Mouse (Mus musculus): Measurements from ENCODE around the gene Grem1.

Grem1 gene

DNA sequence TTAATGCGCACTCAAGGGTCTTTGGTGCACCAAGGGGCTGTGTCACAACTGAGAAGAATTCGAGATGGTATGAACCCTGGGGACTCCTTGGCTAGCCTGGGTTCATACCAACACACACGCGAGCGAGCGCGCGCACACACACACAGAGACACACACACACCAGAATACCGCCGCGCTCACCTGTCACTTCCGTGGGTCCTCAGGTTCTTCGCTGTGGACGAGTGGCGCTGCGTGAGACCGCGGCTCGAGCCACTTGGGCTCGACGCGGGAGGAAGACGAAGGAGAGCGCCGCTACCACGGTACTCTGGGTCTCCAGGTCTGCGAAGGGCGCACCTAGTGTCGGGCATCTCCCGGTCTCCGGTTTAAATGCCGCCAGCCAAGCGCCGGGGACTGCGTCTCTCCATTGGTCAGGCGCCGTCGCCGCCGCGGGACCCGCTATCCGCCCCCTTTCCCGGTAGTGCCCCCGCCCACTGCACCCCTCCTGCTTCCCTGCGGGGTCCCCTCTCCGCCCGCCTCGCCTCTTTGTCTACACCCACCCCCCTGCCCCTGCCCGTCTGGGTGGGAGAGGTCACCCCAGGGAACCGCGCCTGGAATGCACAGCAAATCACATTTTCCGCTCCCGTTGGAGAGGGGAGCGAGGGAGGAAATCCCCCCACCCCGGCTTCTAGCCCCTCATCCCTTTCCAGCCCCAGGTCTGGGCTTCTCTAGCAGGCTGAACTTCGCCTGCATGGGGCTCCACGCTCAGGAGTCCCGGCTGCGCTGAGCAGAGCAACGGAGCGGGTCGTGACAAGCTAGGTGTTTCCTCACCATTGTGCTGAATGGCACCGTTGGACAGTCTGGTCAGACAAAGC is at the start of gene Grem1:
Grem1 (minus strand) TSS at position 336 of the 851 bp plus-strand sequence.
- in situ Hi-C loops (cut with MboI; ENCODE audit: unreplicated experiment in 2 of 2): no loop called here

DNA sequence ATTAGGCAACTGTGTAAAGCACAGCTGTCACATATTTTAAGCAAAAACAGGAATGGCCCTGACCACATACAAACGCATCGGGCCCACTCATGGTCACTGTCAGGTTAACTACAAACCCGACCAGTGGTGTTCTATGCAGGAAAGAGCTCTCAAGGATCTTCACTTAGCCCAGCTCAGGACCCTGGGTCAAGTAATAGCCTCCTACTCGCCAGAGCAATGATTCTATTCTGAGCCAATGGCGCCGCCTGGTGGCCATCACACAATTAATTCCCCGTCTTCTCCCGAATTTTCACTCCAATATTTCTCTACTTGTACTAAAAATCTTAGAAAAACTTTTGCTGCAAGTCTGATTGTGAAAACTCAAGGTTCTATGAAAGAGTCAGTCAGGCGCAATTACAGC is 49.2 kb upstream of the Grem1 start:
- in situ Hi-C loops (cut with MboI; ENCODE audit: unreplicated experiment in 2 of 2): loop anchor here in 1 of 2 experiments (25.0 kb wide), 1 partner anchor 1020 kb away; no protein-coding TSS in a partner anchor

DNA sequence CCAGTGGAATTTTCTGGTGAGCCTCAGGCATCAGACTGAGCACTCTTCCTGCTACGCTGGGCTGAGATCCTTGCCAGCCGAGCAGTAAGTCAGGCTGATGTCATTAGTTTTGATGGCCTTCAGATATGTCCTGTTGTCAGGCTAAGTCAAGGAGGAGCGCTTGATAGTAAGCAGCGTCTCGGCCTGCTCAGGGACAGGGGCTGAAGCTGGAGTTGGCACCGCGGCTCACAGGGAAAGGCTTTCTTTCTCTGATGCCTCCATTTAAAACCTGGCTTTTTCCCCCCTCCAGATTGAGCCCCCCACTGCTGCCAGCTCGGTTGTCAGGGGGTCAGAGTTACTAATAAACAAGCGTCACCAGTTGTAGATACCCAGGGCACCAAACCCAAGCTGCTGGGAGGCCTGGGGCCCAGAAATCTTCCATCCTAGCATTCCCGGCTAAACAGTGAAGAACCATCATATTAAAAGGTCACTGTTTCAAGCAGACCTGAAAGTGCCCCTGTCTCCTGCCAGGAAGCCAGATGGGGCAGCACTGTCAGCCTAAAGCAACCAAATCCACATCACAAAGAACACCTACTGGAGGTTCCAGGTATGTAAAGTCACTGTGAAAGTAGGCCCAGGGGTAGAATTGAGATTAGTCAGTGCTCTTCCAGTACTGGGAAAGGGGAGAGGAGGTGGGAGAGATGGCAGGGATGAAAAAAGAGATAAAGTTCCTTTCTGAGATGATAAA is 48.6 kb upstream of the Grem1 start:
- in situ Hi-C loops (cut with MboI; ENCODE audit: unreplicated experiment in 2 of 2): loop anchor here in 1 of 2 experiments (25.0 kb wide), 1 partner anchor 1020 kb away; no protein-coding TSS in a partner anchor

DNA sequence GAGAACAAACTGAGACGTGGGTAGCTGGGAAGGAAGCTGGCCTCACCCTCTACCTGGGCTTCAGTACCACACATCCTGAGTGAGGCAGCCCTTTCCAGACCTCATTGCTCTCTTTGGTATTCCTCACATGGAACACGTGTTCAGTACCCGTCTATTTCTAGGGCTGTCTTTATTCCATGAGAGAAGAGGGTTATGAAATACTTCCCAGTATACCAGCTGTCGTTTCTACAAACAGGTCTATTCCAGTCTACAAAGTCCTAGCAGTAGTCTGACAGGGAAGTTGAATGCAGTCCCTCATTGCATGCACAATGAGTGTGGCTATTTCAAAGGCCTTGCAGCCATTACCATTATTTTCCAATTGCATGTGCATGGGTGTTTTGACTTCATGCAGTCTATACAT is 47.3 kb upstream of the Grem1 start:
- in situ Hi-C loops (cut with MboI; ENCODE audit: unreplicated experiment in 2 of 2): loop anchor here in 1 of 2 experiments (25.0 kb wide), 1 partner anchor 1018 kb away; no protein-coding TSS in a partner anchor

DNA sequence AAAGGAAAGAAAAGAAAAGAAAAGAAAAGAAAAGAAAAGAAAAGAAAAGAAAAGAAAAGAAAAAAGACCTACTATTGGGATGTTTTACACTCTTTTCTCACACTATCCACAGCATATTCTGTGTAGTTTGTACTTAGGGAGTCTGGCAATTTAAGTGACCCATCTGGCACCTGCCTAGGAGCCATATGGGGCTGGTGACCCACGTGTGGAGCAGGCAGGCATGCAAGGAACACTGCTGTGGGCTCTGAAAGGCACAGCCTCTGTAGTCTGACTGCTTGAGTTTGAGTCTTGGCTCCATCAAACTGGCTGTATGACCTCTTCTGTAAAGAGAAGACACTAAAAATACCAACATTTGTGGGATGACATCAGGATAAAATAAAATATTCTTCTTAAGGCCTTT is 45.3 kb upstream of the Grem1 start:
- in situ Hi-C loops (cut with MboI; ENCODE audit: unreplicated experiment in 2 of 2): loop anchor here in 1 of 2 experiments (25.0 kb wide), 1 partner anchor 1016 kb away; no protein-coding TSS in a partner anchor

DNA sequence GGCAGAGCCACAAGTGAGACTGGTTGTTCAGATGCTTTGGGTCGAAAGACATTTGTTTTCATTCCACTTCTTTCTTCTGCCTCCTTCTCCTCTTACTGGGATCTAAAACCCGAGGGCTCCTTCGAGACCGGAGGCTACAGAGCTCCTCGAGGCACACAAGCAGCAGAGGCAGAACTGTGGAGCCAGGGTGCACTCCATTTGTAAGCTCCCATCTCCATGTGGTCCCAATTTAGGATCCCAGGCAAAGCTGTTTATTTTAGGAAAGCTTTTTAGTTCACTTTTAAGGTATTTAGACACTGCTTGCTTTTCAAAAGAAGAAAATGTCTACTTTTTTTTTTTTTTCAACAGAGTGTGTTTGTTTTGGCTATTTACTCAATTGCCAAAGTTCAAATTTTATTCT is 42.4 kb upstream of the Grem1 start:
- in situ Hi-C loops (cut with MboI; ENCODE audit: unreplicated experiment in 2 of 2): loop anchor here in 1 of 2 experiments (25.0 kb wide), 1 partner anchor 1014 kb away; no protein-coding TSS in a partner anchor

DNA sequence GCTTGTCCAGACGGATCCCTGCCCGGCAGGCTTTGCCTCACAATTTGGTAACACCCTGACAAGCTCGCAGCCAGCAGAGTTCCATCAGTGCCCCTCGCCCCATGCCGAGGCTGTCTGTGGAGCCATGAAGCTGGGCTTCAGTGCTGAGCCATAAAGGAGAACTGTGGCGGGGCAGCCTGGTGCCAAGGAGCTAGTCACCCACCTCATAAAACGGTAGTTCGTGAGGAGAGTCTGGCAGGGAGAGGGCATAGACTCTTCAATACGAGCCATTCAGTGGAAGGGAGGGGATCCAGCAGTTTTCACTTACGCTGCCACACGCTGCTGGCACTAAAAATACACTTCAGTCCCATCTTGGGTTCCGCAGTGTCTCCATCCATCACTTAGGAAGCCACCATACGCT is 40.2 kb upstream of the Grem1 start:
- in situ Hi-C loops (cut with MboI; ENCODE audit: unreplicated experiment in 2 of 2): no loop called here

DNA sequence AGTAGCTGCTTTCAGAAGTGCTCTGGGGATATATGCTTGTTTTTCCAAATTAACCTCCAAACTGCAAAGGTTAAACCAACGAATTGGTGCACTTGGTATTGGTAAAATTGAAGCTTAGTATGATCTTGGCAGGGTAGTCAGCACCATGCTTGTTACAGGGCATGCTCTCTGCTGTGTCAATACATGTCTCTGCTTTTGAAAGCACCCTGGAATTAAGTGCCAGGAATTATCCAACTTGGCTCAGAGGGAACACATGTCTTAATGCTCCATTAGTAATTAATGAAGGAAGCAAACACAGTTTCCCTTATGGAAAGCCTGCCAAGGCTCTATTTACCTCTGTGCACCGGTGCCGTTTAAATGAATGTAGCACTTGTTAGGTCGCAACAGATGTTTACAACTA is 36.7 kb upstream of the Grem1 start:
- in situ Hi-C loops (cut with MboI; ENCODE audit: unreplicated experiment in 2 of 2): no loop called here

DNA sequence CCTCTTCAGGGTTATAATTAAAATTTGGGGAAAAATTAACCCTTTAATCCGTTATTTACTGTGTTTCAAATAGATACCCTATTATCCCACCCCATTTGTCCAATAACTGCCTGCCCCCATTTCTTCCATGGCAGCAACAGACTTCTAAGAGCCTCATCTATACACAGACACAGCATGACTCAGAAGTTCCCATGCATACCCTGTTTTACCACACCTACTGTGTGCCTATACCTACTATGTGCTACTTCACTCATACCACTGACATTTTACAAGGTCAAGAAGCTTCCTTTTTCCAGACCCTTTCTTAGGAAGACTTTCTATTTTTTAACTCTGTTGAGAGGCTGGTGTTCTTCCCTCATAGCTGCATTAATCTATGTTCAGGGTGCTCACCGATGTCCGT is 35.1 kb upstream of the Grem1 start:
- in situ Hi-C loops (cut with MboI; ENCODE audit: unreplicated experiment in 2 of 2): no loop called here

DNA sequence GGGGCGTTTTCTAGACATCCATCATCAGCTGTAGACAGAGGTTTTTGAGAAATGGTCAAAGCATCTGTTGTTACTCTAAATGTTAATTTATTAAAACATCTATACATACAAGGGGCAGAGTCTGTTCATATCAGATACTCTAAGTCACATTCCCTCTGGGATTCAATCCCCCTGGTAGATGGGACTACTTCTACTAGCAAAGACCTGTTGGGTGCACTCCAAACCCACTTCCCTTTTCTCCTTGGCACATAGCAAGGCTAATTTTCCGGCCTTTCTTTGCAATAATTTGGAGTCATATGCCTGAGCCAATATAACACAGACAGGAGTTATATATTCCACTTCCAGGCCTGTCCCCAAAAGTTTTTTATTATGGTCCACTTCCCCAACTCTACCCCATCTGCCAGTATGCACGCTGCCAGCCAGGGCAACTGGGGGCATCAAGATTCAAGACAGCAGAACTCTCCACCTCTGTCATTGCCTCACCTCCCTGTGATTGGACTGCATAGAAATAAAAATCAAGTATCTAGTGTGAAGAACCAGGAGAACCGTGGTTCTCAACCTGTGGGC is 30.5 kb upstream of the Grem1 start:
- in situ Hi-C loops (cut with MboI; ENCODE audit: unreplicated experiment in 2 of 2): no loop called here

DNA sequence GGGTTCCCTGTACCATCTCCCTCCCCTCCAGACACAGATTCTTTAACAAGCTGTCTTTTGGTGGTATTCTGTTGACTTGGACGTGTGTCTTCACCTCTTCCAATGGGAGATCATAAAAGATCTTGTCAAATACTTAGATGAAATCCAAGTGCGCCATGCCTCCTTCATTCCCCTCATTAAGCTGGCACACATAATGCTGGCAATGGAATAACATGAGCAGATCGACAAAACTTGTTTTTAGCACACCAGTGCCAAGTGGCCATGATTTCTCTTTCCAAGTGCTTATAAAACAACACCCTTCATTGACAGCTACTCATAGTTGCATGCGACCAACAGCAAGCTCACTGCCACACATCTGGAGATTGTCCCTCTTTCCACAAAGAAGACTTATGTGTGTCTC is 29.4 kb upstream of the Grem1 start:
- in situ Hi-C loops (cut with MboI; ENCODE audit: unreplicated experiment in 2 of 2): no loop called here

DNA sequence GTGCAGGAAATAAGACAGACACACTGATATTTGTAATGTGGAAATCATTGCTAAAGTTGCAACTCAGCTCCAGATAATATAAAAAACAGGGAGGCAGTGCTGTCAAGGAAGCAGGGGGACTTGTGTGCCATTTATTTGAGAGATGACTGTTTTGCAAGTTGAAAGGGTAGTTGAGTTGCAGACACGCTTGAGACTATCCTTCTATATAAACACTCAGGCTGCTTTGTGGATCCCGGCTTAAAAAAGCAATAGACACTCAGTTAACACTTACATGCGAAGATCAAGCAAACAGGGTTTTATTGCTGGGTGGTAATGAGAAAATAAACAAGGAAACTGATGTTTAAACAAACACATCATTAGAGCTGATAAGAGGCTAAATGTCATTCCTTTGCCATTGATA is 26.4 kb upstream of the Grem1 start:
- in situ Hi-C loops (cut with MboI; ENCODE audit: unreplicated experiment in 2 of 2): no loop called here

DNA sequence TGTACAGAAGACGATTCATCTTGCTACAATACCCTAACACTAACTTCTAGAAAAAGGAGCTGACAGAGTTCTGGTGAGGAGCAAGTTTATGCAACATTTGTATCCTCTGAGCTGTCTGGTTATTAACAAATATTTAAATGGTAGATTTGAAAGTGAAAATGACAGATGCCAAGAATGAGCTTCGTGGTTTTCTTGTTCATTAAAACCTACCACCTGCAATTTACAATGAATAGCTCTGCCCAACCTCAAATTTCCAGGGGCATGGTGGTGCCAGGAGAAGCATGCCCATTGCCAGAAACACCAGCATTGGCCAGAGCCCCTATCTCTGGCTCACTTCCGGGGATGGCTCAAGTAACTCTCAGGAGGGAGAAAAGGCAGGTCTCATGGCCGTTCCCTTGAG is 23.1 kb upstream of the Grem1 start:
- in situ Hi-C loops (cut with MboI; ENCODE audit: unreplicated experiment in 2 of 2): no loop called here

DNA sequence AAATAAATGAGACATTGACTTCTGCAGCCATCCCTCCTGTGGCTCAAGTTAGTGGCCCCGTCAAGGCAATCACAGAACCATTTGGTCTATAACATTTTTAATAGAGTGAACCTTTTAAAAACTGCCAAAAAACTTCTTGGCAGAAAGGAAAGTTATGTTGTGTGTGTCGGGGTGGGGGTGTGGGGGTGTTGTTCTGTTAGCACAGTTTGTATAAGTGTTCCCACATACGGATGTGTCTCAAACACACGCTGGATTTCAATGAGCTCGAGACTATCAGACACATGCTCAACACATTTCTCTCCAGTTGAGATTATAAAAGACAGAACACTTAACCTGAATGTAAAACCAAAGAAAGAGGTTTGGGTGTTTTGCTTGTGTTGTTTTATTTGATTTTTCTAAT is 22.7 kb upstream of the Grem1 start:
- in situ Hi-C loops (cut with MboI; ENCODE audit: unreplicated experiment in 2 of 2): no loop called here

DNA sequence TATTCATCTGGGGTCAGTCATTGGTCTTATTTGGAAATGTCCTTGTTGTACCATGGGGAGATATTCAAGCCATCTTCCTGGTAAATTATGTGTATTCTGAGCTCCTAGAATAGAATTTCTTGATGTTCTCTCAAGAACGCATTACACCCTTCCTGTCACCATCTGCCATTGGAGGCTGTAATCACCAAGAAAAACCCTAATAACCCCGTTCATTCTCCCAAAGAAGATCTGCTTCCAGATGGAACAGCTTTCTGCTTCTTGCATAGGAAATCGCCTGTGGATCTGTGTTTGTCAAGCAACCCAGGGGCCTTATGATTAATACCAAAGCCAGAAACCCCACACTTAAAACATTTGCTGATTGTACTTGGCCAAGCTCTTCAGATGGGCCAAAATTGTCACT is 20.9 kb upstream of the Grem1 start:
- in situ Hi-C loops (cut with MboI; ENCODE audit: unreplicated experiment in 2 of 2): no loop called here

DNA sequence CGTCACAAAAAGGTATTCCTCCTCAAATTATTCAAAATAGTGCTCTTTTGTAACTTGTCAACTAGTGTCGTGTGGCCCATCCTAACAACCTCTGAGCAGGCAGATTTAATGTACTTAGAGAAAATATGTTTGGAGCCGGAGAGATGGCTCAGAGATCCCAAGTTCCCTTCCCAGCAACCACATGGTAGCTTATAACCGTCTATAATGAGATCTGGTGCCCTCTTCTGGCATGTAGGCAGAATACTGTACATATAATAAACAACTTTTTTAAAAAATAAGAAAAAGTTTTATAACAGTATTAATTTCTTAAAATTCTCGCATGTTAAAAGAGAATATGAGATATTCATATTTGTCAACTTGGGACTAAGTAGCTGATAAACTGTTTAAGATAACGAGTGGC is 19.6 kb upstream of the Grem1 start:
- in situ Hi-C loops (cut with MboI; ENCODE audit: unreplicated experiment in 2 of 2): no loop called here

DNA sequence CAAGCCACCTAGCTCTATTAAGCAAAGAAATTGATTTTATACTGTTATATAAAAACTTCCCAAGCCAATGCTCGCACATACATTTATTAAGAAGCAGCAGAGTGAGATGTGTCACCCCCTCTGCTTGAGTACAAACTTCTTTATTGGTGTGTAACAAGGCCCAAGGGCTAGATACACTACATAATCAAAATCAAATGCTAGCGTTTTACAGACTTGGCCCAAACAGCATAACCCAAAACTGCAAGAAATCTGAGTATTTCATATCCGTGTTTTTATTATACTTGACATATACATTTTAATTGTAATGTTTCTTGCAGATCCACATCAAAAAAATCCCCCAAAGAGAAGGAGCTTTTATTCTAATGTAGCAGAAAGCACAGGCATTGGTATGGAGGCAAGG is 17.9 kb upstream of the Grem1 start:
- in situ Hi-C loops (cut with MboI; ENCODE audit: unreplicated experiment in 2 of 2): no loop called here

DNA sequence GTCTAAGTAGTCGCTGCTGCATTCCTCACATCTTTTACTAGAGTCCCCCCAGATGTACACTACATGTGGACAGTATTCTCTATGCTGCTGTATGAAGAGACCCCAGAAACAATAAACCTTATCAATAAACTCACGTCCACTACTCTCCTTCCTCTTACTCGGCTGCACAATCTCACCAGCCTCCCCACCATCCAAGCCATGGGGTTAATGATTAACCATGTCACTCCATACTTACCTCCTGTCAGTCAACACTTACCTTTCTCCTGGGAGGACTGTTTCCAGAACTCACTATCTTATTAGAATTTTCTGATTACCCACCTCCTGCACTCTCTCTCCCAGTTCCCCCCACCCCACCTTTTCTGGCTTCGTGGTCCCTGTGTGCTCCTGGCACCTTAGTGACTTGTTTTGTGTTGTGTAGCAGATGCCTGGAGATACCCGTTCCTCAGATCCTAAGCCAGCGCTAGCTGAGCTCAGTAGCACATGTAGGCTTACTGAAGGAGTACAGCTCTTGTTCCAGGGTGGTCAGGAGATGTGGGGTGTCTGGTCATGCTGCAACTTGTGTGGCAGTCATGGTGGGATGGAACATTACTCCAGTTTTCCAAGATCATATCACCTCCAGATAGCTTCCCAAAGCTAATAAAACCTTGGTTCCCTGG is 15.8 kb upstream of the Grem1 start:
- in situ Hi-C loops (cut with MboI; ENCODE audit: unreplicated experiment in 2 of 2): no loop called here

DNA sequence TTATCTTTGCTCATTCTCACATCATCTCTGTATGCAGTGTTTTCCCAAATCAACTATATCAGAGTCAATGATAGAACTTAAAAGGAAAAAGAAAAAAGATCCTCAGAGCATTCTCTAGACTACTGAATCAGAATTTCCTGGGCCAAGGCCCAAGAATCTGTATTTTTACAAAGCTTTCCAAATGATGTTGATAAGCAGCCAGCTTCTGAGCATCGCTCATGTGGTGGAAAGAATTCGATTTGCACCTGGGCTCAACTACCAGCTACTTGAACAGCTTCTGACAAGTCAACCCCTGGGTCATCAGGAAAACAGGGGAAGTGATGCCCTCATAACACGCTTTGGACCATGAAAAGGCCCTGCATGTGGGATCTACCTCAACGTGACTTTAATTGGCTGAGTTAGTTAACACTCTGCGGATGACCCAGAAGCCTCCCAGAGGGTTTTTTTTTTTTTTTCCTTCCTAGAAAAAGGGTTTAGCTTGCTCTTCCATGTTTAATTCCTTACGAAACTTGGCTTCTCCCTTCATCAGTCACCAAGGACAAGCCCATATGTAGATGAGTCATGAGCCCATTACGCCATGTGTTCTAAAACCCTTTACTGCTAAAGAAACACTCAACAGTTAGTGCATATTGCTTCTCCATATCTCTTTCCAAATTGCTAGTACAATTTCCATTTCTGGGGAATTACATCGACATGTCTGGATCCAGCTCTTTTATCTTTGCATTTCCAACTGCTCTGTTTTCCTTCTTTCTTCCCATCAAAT is 10.3 kb upstream of the Grem1 start:
- in situ Hi-C loops (cut with MboI; ENCODE audit: unreplicated experiment in 2 of 2): no loop called here

DNA sequence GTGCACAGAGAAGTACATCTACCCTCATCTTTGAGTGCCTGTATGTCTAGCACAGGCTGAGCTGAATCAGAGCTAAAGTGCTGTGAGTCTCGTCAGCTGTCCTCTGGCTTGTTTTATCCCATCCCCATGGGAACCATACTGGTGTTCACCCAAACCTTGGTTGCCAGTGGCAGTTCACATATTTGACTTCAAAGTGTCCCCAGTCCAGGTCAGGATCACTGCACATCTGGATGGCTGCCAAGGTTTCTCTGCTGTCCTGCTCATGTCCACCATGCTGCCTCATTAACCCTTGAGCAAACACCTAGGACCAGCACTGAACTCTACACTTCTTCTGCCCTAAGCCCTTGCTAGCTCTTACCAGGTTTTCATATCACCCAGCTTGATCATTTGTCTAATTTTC is 7.4 kb upstream of the Grem1 start:
- in situ Hi-C loops (cut with MboI; ENCODE audit: unreplicated experiment in 2 of 2): no loop called here
